Mouse (Mus musculus) regulatory T cell (primary cell): ENCODE data around the gene Gm10715.
"Not testable (repeated sequence)": the region's sequence is repeated elsewhere in the genome, so short reads cannot be mapped to it uniquely, and the experiment has no call there.

ENCODE experiments used
- in situ Hi-C: fragments of 300-600 bp; cut with MboI, MseI; formaldehyde crosslinking; loops from one replicate; pipeline ENCODE4 v1.15.1; 2025; ENCODE audit warnings: high pct_unique_total_duplicates

The Gm10715 gene

DNA sequence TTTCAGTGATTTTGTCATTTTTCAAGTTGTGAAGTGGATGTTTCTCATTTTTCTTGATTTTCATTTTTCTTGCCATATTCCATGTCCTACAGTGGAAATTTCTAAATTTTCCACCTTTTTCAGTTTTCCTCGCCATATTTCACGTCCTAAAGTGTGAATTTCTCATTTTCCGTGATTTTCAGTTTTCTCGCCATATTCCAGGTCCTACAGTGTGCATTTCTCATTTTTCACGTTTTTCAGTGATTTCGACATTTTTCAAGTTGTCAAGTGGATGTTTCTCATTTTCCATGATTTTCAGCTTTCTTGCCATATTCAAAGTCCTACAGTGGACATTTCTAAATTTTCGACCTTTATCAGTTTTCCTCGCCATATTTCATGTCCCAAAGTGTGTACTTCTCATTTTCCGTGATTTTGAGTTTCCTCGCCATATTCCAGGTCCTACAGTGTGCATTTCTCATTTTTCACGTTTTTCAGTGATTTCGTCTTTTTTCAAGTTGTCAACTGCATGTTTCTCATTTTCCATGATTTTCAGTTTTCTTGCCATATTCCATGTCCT is 11.7 kb upstream of the Gm10715 start, which contains the start of gene Gm10717:
Gene Gm10717 (plus strand): TSS at position 506 of the 556 bp plus-strand sequence.
- in situ Hi-C loops: loop anchor here (5.0 kb wide), 1 partner anchor 87 kb away; no protein-coding TSS in a partner anchor

DNA sequence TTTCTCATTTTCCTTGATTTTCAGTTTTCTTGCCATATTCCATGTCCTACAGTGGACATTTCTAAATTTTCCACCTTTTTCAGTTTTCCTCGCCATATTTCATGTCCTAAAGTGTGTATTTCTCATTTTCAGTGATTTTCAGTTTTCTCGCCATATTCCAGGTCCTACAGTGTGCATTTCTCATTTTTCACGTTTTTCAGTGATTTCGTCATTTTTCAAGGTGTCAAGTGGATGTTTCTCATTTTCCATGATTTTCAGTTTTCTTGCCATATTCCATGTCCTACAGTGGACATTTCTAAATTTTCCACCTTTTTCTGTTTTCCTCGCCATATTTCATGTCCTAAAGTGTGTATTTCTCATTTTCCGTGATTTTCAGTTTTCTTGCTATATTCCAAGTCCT is 11.0 kb upstream of the Gm10715 start:
- in situ Hi-C loops: loop anchor here (5.0 kb wide), 1 partner anchor 87 kb away; no protein-coding TSS in a partner anchor

DNA sequence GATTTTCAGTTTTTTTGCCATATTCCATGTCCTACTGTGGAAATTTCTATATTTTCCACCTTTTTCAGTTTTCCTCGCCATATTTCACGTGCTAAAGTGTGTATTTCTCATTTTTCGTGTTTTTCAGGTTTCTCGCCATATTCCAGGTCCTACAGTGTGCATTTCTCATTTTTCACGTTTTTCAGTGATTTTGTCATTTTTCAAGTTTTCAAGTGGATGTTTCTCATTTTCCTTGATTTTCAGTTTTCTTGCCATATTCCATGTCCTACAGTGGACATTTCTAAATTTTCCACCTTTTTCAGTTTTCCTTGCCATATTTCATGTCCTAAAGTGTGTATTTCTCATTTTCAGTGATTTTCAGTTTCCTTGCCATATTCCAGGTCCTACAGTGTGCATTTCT is 10.5 kb upstream of the Gm10715 start:
- in situ Hi-C loops: loop anchor here (5.0 kb wide), 1 partner anchor 86 kb away; no protein-coding TSS in a partner anchor

DNA sequence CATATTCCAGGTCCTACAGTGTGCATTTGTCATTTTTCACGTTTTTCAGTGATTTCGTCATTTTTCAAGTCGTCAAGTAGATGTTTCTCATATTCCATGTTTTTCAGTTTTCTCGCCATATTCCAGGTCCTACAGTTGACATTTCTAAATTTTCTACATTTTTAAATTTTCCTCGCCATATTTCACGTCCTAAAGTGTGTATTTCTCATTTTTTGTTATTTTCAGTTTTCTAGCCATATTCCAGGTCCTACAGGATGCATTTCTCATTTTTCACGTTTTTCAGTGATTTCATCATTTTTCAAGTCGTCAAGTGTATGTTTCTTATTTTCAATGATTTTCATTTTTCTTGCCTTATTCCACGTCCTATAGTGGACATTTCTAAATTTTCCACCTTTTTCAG is 9.9 kb upstream of the Gm10715 start:
- in situ Hi-C loops: loop anchor here (5.0 kb wide), 1 partner anchor 86 kb away; no protein-coding TSS in a partner anchor

DNA sequence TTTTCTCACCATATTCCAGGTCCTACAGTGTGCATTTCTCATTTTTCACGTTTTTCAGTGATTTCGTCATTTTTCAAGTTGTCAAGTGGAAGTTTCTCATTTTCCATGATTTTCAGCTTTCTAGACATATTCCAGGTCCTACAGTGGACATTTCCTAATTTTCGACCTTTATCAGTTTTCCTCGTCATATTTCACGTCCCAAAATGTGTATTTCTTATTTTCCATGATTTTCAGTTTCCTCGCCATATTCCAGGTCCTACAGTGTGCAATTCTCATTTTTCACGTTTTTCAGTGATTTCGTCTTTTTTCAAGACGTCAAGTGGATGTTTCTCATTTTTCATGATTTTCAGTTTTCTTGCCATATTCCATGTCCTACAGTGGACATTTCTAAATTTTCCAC is 9.5 kb upstream of the Gm10715 start:
- in situ Hi-C loops: loop anchor here (5.0 kb wide), 1 partner anchor 85 kb away; no protein-coding TSS in a partner anchor

DNA sequence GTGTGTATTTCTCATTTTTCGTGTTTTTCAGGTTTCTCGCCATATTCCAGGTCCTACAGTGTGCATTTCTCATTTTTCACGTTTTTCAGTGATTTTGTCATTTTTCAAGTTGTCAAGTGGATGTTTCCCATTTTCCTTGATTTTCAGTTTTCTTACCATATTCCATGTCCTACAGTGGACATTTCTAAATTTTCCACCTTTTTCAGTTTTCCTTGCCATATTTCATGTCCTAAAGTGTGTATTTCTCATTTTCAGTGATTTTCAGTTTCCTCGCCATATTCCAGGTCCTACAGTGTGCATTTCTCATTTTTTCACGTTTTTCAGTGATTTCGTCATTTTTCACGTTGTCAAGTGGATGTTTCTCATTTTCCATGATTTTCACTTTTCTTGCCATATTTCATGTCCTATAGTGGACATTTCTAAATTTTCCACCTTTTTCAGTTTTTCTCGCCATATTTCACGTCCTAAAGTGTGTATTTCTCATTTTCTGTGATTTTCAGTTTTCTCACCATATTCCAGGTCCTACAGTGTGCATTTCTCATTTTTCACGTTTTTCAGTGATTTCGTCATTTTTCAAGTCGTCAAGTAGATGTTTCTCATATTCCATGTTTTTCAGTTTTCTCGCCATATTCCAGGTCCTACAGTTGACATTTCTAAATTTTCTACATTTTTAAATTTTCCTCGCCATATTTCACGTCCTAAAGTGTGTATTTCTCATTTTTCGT is 7.2 kb upstream of the Gm10715 start:
- in situ Hi-C loops: loop anchor here (5.0 kb wide), 1 partner anchor 83 kb away; no protein-coding TSS in a partner anchor

DNA sequence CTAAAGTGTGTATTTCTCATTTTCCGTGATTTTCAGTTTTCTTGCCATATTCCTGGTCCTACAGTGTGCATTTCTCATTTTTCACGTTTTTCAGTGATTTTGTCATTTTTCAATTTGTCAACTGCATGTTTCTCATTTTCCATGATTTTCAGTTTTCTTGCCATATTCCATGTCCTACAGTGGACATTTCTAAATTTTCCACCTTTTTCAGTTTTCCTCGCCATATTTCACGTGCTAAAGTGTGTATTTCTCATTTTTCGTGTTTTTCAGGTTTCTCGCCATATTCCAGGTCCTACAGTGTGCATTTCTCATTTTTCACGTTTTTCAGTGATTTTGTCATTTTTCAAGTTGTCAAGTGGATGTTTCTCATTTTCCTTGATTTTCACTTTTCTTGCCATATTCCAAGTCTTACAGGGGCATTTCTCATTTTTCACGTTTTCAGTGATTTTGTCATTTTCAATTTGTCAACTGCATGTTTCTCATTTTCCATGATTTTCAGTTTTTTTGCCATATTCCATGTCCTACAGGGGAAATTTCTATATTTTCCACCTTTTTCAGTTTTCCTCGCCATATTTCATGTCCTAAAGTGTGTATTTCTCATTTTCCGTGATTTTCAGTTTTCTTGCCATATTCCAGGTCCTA is 5.9 kb upstream of the Gm10715 start:
- in situ Hi-C loops: not testable (repeated sequence)

DNA sequence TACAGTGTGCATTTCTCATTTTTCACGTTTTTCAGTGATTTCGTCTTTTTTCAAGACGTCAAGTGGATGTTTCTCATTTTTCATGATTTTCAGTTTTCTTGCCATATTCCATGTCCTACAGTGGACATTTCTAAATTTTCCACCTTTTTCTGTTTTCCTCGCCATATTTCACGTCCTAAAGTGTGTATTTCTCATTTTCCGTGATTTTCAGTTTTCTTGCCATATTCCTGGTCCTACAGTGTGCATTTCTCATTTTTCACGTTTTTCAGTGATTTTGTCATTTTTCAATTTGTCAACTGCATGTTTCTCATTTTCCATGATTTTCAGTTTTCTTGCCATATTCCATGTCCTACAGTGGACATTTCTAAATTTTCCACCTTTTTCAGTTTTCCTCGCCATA is 2.4 kb upstream of the Gm10715 start, which contains the start of gene Gm17535:
Gene Gm17535 (plus strand): TSS at position 301 of the 400 bp plus-strand sequence.
- in situ Hi-C loops: not testable (repeated sequence)

DNA sequence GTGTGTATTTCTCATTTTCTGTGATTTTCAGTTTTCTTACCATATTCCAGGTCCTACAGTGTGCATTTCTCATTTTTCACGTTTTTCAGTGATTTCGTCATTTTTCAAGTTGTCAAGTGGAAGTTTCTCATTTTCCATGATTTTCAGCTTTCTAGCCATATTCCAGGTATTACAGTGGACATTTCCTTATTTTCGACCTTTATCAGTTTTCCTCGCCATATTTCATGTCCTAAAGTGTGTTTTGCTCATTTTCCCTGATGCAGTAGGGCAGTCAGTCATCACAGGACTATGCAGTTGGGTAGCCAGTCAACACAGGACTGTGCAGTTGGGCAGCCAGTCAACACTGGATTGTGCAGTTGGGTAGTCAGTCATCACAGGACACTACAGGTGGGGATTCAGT is 1.5 kb downstream of the Gm10715 start:
- in situ Hi-C loops: not testable (repeated sequence)
